19 mouse cellular contexts compared by ENCODE assay signal in genomic region chr2:135888767-135889166, GRCm38 (mm10).
DNase-seq lines count a peak whose midpoint lies in the region; ATAC-seq and TF ChIP-seq lines count a peak whose summit lies in the region.
"Had no signal": no experiment of that assay in that cellular context is flagged by ENCODE, and none has a peak within 500 bp of the region (broad histone marks: within the 10 kb centered on the region; RNA-seq: fewer than 3 reads in every experiment).

No protein-coding gene starts in this region.

- H3K79me2 ChIP-seq in heart, adult 2 months (replicated peaks; ENCODE audit: control insufficient read depth, insufficient read depth, low read length): no peaks in the 10 kb centered on the region

- H3K27me3 ChIP-seq in heart, adult 2 months (ENCODE audit: control insufficient read depth, insufficient read depth, low read length): no peaks in the 10 kb centered on the region
- H3K27me3 ChIP-seq in heart, embryonic 14.5 days (ENCODE audit: control insufficient read depth, insufficient read depth, low read length): no peaks in the 10 kb centered on the region
- H3K27me3 ChIP-seq in midbrain, embryonic 11.5 days (ENCODE audit: control insufficient read depth, insufficient read depth, low read length): no peaks in the 10 kb centered on the region
- H3K27me3 ChIP-seq in midbrain, embryonic 13.5 days: no peaks in the 10 kb centered on the region
- H3K27me3 ChIP-seq: embryonic facial prominence, embryonic 15.5 days; forebrain, embryonic 13.5 days; hindbrain, embryonic 13.5 days had no signal

- TF ChIP-seq EP300 in heart, adult 2 months (IDR thresholded peaks at IDR 0.05; ENCODE audit: insufficient read depth, low read depth, low read length): no peak

- no peak for TF ChIP-seq POLR2A in heart, adult 2 months (IDR thresholded peaks at IDR 0.05; ENCODE audit: insufficient read depth, low read depth, low read length)

- intact Hi-C loops in heart, adult 2 months (cut with DNase I): no loop called here
- intact Hi-C loops in heart, postnatal 25 days (cut with DNase I): no loop called here

- peak overlapping the region; percentile 18; the same call in 1 of the 2 replicates for H3K27ac ChIP-seq in heart, adult 2 months
- H3K27ac ChIP-seq in heart, embryonic 14.5 days (replicated peaks in 1 of 2; ENCODE audit: control insufficient read depth in 1 of 2, insufficient read depth in 1 of 2, low read depth in 2 of 2, low read length in 2 of 2): peak overlapping the region; percentile 8 to 21; a peak in 2 of 4 replicates
- no peak overlapping the region for H3K27ac ChIP-seq in midbrain, embryonic 11.5 days (ENCODE audit: low read depth, low read length)
- H3K27ac ChIP-seq in midbrain, embryonic 13.5 days: no peak overlapping the region
- H3K27ac ChIP-seq: embryonic facial prominence, embryonic 15.5 days; forebrain, embryonic 13.5 days; hindbrain, embryonic 13.5 days; hindbrain, postnatal 0 days had no signal

- no peak for TF ChIP-seq CTCF in heart, adult 2 months (IDR thresholded peaks at IDR 0.05)

- H3K9me3 ChIP-seq in heart, embryonic 14.5 days (ENCODE audit: control insufficient read depth, low read length): no peaks in the 10 kb centered on the region
- H3K9me3 ChIP-seq in midbrain, embryonic 11.5 days (ENCODE audit: control insufficient read depth, low read length): no peaks in the 10 kb centered on the region
- H3K9me3 ChIP-seq in midbrain, embryonic 13.5 days: no peaks in the 10 kb centered on the region
- H3K9me3 ChIP-seq: embryonic facial prominence, embryonic 15.5 days; forebrain, embryonic 13.5 days; hindbrain, embryonic 13.5 days had no signal

- H3K36me3 ChIP-seq in heart, adult 2 months (ENCODE audit: control insufficient read depth, insufficient read depth, low read length): no peaks in the 10 kb centered on the region; the same call in 1 of the 2 replicates
- no peaks in the 10 kb centered on the region for H3K36me3 ChIP-seq in heart, embryonic 14.5 days (ENCODE audit: control insufficient read depth, insufficient read depth, low read length)
- H3K36me3 ChIP-seq in midbrain, embryonic 11.5 days (ENCODE audit: control insufficient read depth, insufficient read depth, low read length): no peaks in the 10 kb centered on the region
- no peaks in the 10 kb centered on the region for H3K36me3 ChIP-seq in midbrain, embryonic 13.5 days
- H3K36me3 ChIP-seq: embryonic facial prominence, embryonic 15.5 days; hindbrain, embryonic 13.5 days had no signal

- peaks cover 6% of the 10 kb centered on the region for H3K4me1 ChIP-seq in heart, adult 2 months (ENCODE audit: control insufficient read depth, insufficient read depth, low read length)
- peaks cover 10 to 34% of the 10 kb centered on the region in 2 experiments for H3K4me1 ChIP-seq in heart, embryonic 14.5 days (ENCODE audit: control insufficient read depth in 2 of 2, insufficient read depth in 2 of 2, low read length in 2 of 2)
- no peaks in the 10 kb centered on the region for H3K4me1 ChIP-seq in midbrain, embryonic 11.5 days (ENCODE audit: control insufficient read depth, insufficient read depth, low read length)
- H3K4me1 ChIP-seq in midbrain, embryonic 13.5 days (replicated peaks): no peaks in the 10 kb centered on the region
- H3K4me1 ChIP-seq: embryonic facial prominence, embryonic 15.5 days; forebrain, embryonic 13.5 days had no signal

- WGBS in heart, adult 2 months: 86% methylated on average over 10 of the region's 10 CpGs
- WGBS in heart, embryonic 14.5 days: 69% methylated on average over 10 of the region's 10 CpGs
- 91% methylated on average over 10 of the region's 10 CpGs for WGBS in midbrain, embryonic 11.5 days
- WGBS in midbrain, embryonic 13.5 days: 95% methylated on average over 10 of the region's 10 CpGs

- no peak overlapping the region for H3K4me2 ChIP-seq in heart, embryonic 14.5 days (ENCODE audit: low read length)
- H3K4me2 ChIP-seq in midbrain, embryonic 11.5 days: no peak overlapping the region
- no peak overlapping the region for H3K4me2 ChIP-seq in midbrain, embryonic 13.5 days (replicated peaks)
- H3K4me2 ChIP-seq: embryonic facial prominence, embryonic 15.5 days; forebrain, embryonic 13.5 days; hindbrain, embryonic 13.5 days had no signal

- no peak for ATAC-seq in heart, embryonic 14.5 days (ENCODE audit: insufficient number of reproducible peaks, insufficient read depth, low FRiP score, low read depth)
- ATAC-seq in midbrain, embryonic 11.5 days (ENCODE audit: low FRiP score): no peak
- ATAC-seq in midbrain, embryonic 13.5 days: no peak
- no peak for ATAC-seq in erythroid progenitor cell, adult 5-6 weeks (replicated peaks; ENCODE audit: low FRiP score, poor library complexity, severe bottlenecking)
- ATAC-seq: activated CD4-positive, CD25-positive, alpha-beta regulatory T cell, adult 4 months; forebrain, embryonic 13.5 days; forebrain, postnatal 0 days; hindbrain, postnatal 0 days had no signal

- H3K9ac ChIP-seq in heart, adult 2 months (ENCODE audit: low read depth, low read length): no peak overlapping the region
- no peak overlapping the region for H3K9ac ChIP-seq in heart, embryonic 14.5 days (ENCODE audit: low read length)
- no peak overlapping the region for H3K9ac ChIP-seq in midbrain, embryonic 11.5 days (ENCODE audit: low read length)
- H3K9ac ChIP-seq in midbrain, embryonic 13.5 days (replicated peaks): no peak overlapping the region
- H3K9ac ChIP-seq: embryonic facial prominence, embryonic 15.5 days; forebrain, embryonic 13.5 days; forebrain, postnatal 0 days; hindbrain, embryonic 13.5 days had no signal

- no peak overlapping the region for H3K4me3 ChIP-seq in heart, adult 2 months
- no peak overlapping the region for H3K4me3 ChIP-seq in heart, embryonic 14.5 days (ENCODE audit: control insufficient read depth in 1 of 2, insufficient read depth in 1 of 2, low read depth in 1 of 2, low read length in 2 of 2)
- no peak overlapping the region for H3K4me3 ChIP-seq in midbrain, embryonic 11.5 days (ENCODE audit: low read depth, low read length)
- H3K4me3 ChIP-seq in midbrain, embryonic 13.5 days (replicated peaks): no peak overlapping the region
- H3K4me3 ChIP-seq: embryonic facial prominence, embryonic 15.5 days; erythroblast, embryonic 14.5 days; forebrain, embryonic 13.5 days; hindbrain, embryonic 13.5 days had no signal

- no peak for DNase-seq in heart, adult 2 months
- no peak for DNase-seq in heart, postnatal 25 days (ENCODE audit: low spot score)
- DNase-seq in heart, adult 11 months: no peak
- peak; percentile 72 for DNase-seq in midbrain, embryonic 11.5 days (ENCODE audit: low spot score, missing footprints)
- DNase-seq: cerebellum, postnatal 14 days; embryo, embryonic 11 days; forebrain, postnatal 0 days; gastrocnemius, postnatal 14 days; kidney, adult 11 months; kidney, adult 9 months had no signal

Comparison
In these comparisons a context has a peak if more than half of its experiments do, and no peak if none do; other contexts are left out.
1. H3K27ac ChIP-seq: peak in heart, adult 2 months (single experiment) and heart, embryonic 14.5 days (2 of 2); none in midbrain, embryonic 11.5 days (single experiment) and midbrain, embryonic 13.5 days (single experiment).